Mouse (Mus musculus): Measurements from ENCODE around the gene Zcchc3. TPM values are rescaled to one million over a fixed set of nuclear protein-coding genes. Genes with fewer than 3 reads are reported as not detected.

Zcchc3 gene
- polyA plus RNA-seq, 1 experiment, result 1.7 TPM

DNA sequence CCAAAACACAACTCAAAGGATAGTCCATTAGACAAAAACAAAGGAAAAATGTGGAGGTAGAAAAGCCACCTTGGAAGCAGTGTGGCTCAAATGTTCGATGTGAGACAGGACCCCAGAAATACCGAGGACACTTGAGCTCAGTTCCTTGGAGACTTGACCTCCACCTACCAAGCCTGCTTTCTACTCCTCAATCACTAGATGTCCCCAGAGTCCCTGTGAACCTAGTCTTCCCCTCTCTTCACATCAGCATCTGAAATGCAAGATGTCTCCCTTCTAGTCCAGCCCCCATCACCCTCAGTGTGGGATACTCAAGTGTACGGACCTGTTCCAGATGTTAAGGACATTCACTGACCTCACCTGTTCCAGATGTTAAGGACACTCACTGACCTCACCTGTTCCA, 22.0 kb downstream of the Zcchc3 start:
- WGBS, result 27% methylated on average over 3 of the region's 3 CpGs
- no peak overlapping the region for H3K27ac ChIP-seq (ENCODE audit: control insufficient read depth, insufficient read depth, low read length)
- no peak for TF ChIP-seq POLR2A (IDR thresholded peaks at IDR 0.05; ENCODE audit: control insufficient read depth, extremely low read depth, insufficient read depth, low read length, poor library complexity)
- TF ChIP-seq CTCF (IDR thresholded peaks at IDR 0.05; ENCODE audit: borderline replicate concordance, control insufficient read depth, extremely low read depth, insufficient read depth, low read length, poor library complexity), result no peak
- H3K4me1 ChIP-seq (replicated peaks; ENCODE audit: control insufficient read depth, insufficient read depth, low read length), result peaks cover 10% of the 10 kb centered on the region
- no peak overlapping the region for H3K4me3 ChIP-seq (ENCODE audit: control insufficient read depth, insufficient read depth, low read length)
- no peaks in the 10 kb centered on the region; the same call in 1 of the 2 replicates for H3K27me3 ChIP-seq (ENCODE audit: control insufficient read depth, insufficient read depth, low read length)
- no peaks in the 10 kb centered on the region for H3K36me3 ChIP-seq (ENCODE audit: control insufficient read depth, insufficient read depth, low read length)
- peak; percentile 41 for DNase-seq

DNA sequence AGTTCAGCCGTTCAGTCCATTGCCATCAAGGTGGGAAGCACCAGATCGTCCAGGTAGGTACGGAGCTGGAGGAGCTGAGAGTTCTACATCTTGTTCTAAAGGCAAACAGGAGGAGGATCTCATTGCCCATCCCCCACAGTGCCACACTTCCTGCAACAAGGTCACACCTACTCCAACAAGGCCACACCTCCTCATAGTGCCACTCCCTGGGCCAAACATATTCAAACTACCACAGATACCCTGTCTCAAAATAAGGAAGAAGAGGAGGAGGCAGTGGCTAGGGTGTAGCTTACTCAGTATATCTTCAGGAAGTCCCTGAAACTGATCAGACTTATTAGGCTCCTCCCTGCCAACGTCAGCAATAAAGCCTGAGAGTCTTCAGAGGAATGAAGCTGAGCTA, 30.6 kb downstream of the Zcchc3 start:
- WGBS, result 99% methylated on average over 4 of the region's 4 CpGs
- H3K4me1 ChIP-seq (replicated peaks; ENCODE audit: control insufficient read depth, insufficient read depth, low read length), result no peaks in the 10 kb centered on the region
- H3K27me3 ChIP-seq (ENCODE audit: control insufficient read depth, insufficient read depth, low read length), result no peaks in the 10 kb centered on the region
- H3K36me3 ChIP-seq (ENCODE audit: control insufficient read depth, insufficient read depth, low read length), result no peaks in the 10 kb centered on the region
- TF ChIP-seq CTCF (IDR thresholded peaks at IDR 0.05; ENCODE audit: borderline replicate concordance, control insufficient read depth, extremely low read depth, insufficient read depth, low read length, poor library complexity), result no peak
- TF ChIP-seq POLR2A (IDR thresholded peaks at IDR 0.05; ENCODE audit: control insufficient read depth, extremely low read depth, insufficient read depth, low read length, poor library complexity), result no peak
- no peak overlapping the region for H3K4me3 ChIP-seq (ENCODE audit: control insufficient read depth, insufficient read depth, low read length)
- H3K27ac ChIP-seq (ENCODE audit: control insufficient read depth, insufficient read depth, low read length), result no peak overlapping the region
- DNase-seq, result no peak

DNA sequence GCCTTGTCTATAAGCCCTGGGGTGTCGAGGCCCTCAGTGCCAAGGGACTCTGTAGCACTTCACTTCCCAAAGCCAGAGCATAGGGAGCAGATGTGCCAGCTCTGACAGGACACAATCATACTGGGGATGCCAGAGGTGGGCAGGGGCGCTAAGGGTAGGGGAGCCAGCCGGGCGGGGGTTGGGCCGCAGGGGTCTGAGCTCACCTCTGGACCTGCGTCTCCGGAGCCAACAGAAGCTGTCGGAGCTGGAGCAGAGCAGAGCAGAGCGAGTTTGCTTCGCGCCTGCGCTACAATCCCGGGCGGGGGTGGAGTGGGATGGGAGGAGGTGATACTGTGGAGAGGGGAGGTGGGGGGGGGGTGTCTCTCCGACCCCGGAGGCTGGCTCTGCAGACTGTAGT, 38.5 kb downstream of the Zcchc3 start, which contains the start of gene Nrsn2:
Gene Nrsn2 (minus strand): TSS at position 294 of the 397 bp plus-strand sequence.
- 31% methylated on average over 16 of the region's 16 CpGs for WGBS
- Histone ChIP-seq H3K27ac (ENCODE audit: control insufficient read depth, insufficient read depth, low read length) (no peak within 1 kb of the TSS), H3K4me1 (replicated peaks; ENCODE audit: control insufficient read depth, insufficient read depth, low read length) (peaks cover 4% of the 10 kb centered on the region), H3K27me3 (ENCODE audit: control insufficient read depth, insufficient read depth, low read length) (no peaks in the 10 kb centered on the region; the same call in 1 of the 2 replicates), H3K36me3 (ENCODE audit: control insufficient read depth, insufficient read depth, low read length) (no peaks in the 10 kb centered on the region), H3K4me3 (ENCODE audit: control insufficient read depth, insufficient read depth, low read length) (no peak within 1 kb of the TSS)
- TF ChIP-seq CTCF (IDR thresholded peaks at IDR 0.05; ENCODE audit: borderline replicate concordance, control insufficient read depth, extremely low read depth, insufficient read depth, low read length, poor library complexity), result no peak
- no peak for DNase-seq

DNA sequence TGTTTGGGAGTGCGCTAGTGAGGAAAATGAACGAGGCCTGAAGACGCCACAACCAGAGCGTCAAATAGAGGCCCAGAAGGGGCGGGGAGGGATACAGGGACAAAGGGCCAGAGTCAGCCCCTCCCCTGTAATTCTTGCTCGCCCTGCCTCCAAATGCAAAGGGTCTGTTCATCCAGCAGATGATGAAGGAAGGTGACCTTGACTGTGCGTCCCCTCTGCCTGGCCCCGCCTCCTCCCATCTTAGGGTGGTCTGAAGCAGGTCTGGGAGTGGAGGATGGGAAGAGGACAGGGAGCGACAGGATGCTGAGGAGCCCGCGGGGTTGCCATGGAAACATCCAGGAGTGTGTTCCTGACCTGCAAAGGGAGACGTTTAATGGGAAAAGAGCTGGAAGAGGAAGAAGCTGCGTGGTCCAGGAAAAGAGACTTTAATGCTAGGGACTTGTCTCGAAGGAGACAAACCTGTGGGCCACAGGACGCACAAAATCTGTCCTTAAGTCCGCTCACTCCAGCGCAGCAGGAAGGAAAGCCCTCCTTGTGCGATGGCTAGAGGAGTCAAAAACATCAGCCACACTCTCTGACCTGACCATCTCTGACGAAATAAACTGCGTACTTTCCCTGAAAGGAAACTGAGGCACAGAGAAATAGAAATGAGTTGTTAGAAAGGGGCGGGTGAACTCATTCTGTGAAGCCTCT, 39.0 kb downstream of the Zcchc3 start:
- H3K4me1 ChIP-seq (replicated peaks; ENCODE audit: control insufficient read depth, insufficient read depth, low read length), result peaks cover 4% of the 10 kb centered on the region
- H3K27ac ChIP-seq (ENCODE audit: control insufficient read depth, insufficient read depth, low read length), result no peak overlapping the region
- no peaks in the 10 kb centered on the region for H3K36me3 ChIP-seq (ENCODE audit: control insufficient read depth, insufficient read depth, low read length)
- TF ChIP-seq POLR2A (IDR thresholded peaks at IDR 0.05; ENCODE audit: control insufficient read depth, extremely low read depth, insufficient read depth, low read length, poor library complexity) (no peak), CTCF (IDR thresholded peaks at IDR 0.05; ENCODE audit: borderline replicate concordance, control insufficient read depth, extremely low read depth, insufficient read depth, low read length, poor library complexity) (no peak)
- 53% methylated on average over 21 of the region's 21 CpGs for WGBS
- no peak overlapping the region for H3K4me3 ChIP-seq (ENCODE audit: control insufficient read depth, insufficient read depth, low read length)
- DNase-seq, result no peak
- H3K27me3 ChIP-seq (ENCODE audit: control insufficient read depth, insufficient read depth, low read length), result no peaks in the 10 kb centered on the region; the same call in 1 of the 2 replicates

DNA sequence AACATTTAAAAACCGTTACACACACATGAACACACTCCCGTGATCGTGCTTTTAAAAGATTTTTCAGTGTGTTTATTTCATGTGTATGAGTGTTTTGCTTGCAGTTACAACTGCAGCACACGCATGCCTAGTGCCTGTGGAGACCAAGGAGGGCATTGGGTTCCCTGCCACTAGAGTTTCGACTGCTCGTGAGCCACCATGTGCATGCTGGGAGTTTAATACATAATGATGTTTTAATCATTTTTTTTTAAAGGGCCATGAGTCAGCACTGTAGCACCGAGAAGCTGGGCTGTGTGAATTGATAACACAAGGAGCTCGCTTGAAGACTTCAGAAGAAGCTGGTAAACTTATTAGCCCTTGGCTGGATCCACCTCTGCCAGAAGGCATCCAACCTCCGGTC, 41.3 kb downstream of the Zcchc3 start:
- Histone ChIP-seq H3K4me3 (ENCODE audit: control insufficient read depth, insufficient read depth, low read length) (no peak overlapping the region), H3K27me3 (ENCODE audit: control insufficient read depth, insufficient read depth, low read length) (no peaks in the 10 kb centered on the region; the same call in 1 of the 2 replicates), H3K4me1 (replicated peaks; ENCODE audit: control insufficient read depth, insufficient read depth, low read length) (peaks cover 4% of the 10 kb centered on the region), H3K27ac (ENCODE audit: control insufficient read depth, insufficient read depth, low read length) (no peak overlapping the region), H3K36me3 (ENCODE audit: control insufficient read depth, insufficient read depth, low read length) (no peaks in the 10 kb centered on the region)
- TF ChIP-seq POLR2A (IDR thresholded peaks at IDR 0.05; ENCODE audit: control insufficient read depth, extremely low read depth, insufficient read depth, low read length, poor library complexity) (no peak), CTCF (IDR thresholded peaks at IDR 0.05; ENCODE audit: borderline replicate concordance, control insufficient read depth, extremely low read depth, insufficient read depth, low read length, poor library complexity) (no peak)
- WGBS, result 74% methylated on average over 9 of the region's 9 CpGs
- DNase-seq, result no peak

DNA sequence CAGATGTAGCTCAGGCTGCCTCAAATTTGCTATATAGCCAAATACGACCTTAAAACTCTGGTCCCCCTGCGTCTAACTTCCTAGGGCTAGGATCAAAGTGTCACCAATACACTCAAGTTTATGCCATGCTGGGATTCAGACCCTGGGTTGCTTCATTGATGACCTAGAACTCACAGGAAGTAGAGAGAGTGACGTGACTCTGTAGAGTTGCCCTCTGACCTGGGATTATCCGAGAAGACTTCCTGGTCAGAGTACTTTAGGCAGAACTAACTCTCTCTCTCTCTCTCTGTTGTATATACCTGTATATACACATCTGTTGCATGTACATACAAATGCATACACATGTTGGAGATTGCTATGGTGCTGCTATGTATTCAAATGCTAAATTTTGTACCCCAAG, 42.2 kb downstream of the Zcchc3 start:
- whole genome bisulfite sequencing, result 64% methylated on average over 4 of the region's 4 CpGs
- TF ChIP-seq POLR2A (IDR thresholded peaks at IDR 0.05; ENCODE audit: control insufficient read depth, extremely low read depth, insufficient read depth, low read length, poor library complexity) (no peak), CTCF (IDR thresholded peaks at IDR 0.05; ENCODE audit: borderline replicate concordance, control insufficient read depth, extremely low read depth, insufficient read depth, low read length, poor library complexity) (no peak)
- no peaks in the 10 kb centered on the region; the same call in 1 of the 2 replicates for H3K27me3 ChIP-seq (ENCODE audit: control insufficient read depth, insufficient read depth, low read length)
- H3K36me3 ChIP-seq (ENCODE audit: control insufficient read depth, insufficient read depth, low read length), result no peaks in the 10 kb centered on the region
- H3K4me3 ChIP-seq (ENCODE audit: control insufficient read depth, insufficient read depth, low read length), result no peak overlapping the region
- DNase-seq, result no peak
- H3K27ac ChIP-seq (ENCODE audit: control insufficient read depth, insufficient read depth, low read length), result no peak overlapping the region
- peaks cover 4% of the 10 kb centered on the region for H3K4me1 ChIP-seq (replicated peaks; ENCODE audit: control insufficient read depth, insufficient read depth, low read length)
